Mouse (Mus musculus) brain, embryonic 14.5 days (tissue): ENCODE data around the gene Ass1.

Experiments
- CTCF ChIP-seq: fragments of 200-500 bp; IDR thresholded peaks from 2 replicates; pipeline ENCODE4 v1.5.1; 2012; ENCODE audit warnings: inconsistent platforms, mild to moderate bottlenecking, moderate library complexity, borderline replicate concordance; ENCODE audit not compliant: insufficient read depth, insufficient read length; ENCODE audit errors: extremely low read depth
- POLR2A ChIP-seq: fragments of 200-500 bp; IDR thresholded peaks from 2 replicates; pipeline ENCODE4 v1.6.1; 2012; ENCODE audit warnings: mild to moderate bottlenecking, inconsistent platforms, borderline replicate concordance; ENCODE audit not compliant: poor library complexity, insufficient read depth, insufficient read length, severe bottlenecking; ENCODE audit errors: extremely low read depth

- TF ChIP-seq CTCF: no peak
- TF ChIP-seq POLR2A: no peak
These were observed 38.5 kb upstream of the Ass1 start for GRCm38 (mm10) chr2:31431477-31431876.
